Mouse (Mus musculus) MEL (cell line): ENCODE results near the gene 4930432M17Rik. TPM values are rescaled to one million over a fixed set of nuclear protein-coding genes. Genes with fewer than 3 reads are reported as not detected.
A peak's percentile ranks its signal among the peaks of the same experiment; 100 is the strongest.

Source experiments
- DNase-seq: peaks from one replicate; pipeline ENCODE4 v3.0.0; 2011; ENCODE audit warnings: low read depth, low spot score
- H3K27ac ChIP-seq: 2 replicates; pipeline ENCODE4 v1.5.1; 2012; ENCODE audit warnings: low read depth, mild to moderate bottlenecking, control low read depth, low read length, moderate library complexity; ENCODE audit not compliant: control insufficient read depth
- H3K27me3 ChIP-seq, 2 experiments: fragments of 150-350 bp in 1 of 2; sonication (generic) in 1 of 2; 2 replicates each; pipeline ENCODE4 v1.6.1; 2012; ENCODE audit warnings: low read length in 2 of 2, mild to moderate bottlenecking in 2 of 2, improper control_type of control experiment in 1 of 2, moderate library complexity in 1 of 2; ENCODE audit not compliant: insufficient read depth in 2 of 2, control insufficient read depth in 1 of 2
- H3K36me3 ChIP-seq, 2 experiments: 2 replicates each; pipeline ENCODE4 v1.6.1; 2012 to 2014; ENCODE audit warnings: low read length in 2 of 2, improper control_type of control experiment in 1 of 2, inconsistent platforms in 1 of 2, mild to moderate bottlenecking in 1 of 2; ENCODE audit not compliant: insufficient read depth in 2 of 2, control insufficient read depth in 1 of 2
- H3K4me1 ChIP-seq, 2 experiments: fragments of 150-350 bp in 1 of 2; sonication (generic) in 1 of 2; 2 replicates each; pipeline ENCODE4 v1.6.1; 2012; ENCODE audit warnings: low read length in 2 of 2, improper control_type of control experiment in 1 of 2, mild to moderate bottlenecking in 1 of 2; ENCODE audit not compliant: insufficient read depth in 2 of 2, control insufficient read depth in 1 of 2
- H3K4me3 ChIP-seq, 2 experiments: fragments of 150-350 bp in 1 of 2; sonication (generic) in 1 of 2; 2 replicates each; pipeline ENCODE4 v1.5.1; 2012; ENCODE audit warnings: low read depth in 2 of 2, low read length in 2 of 2, mild to moderate bottlenecking in 2 of 2, moderate library complexity in 2 of 2, control low read depth in 1 of 2, improper control_type of control experiment in 1 of 2; ENCODE audit not compliant: control insufficient read depth in 1 of 2, insufficient read depth in 1 of 2
- H3K79me2 ChIP-seq: 2 replicates; pipeline ENCODE4 v1.6.1; 2012; ENCODE audit warnings: mild to moderate bottlenecking, low read length, moderate library complexity; ENCODE audit not compliant: control insufficient read depth, poor library complexity, insufficient read depth
- H3K9ac ChIP-seq: 2 replicates; pipeline ENCODE4 v1.6.1; 2012; ENCODE audit warnings: low read depth, mild to moderate bottlenecking, control low read depth, low read length, moderate library complexity; ENCODE audit not compliant: control insufficient read depth, poor library complexity, severe bottlenecking
- H3K9me3 ChIP-seq: fragments of 150-350 bp; sonication (generic); replicated peaks from 2 replicates; pipeline ENCODE4 v1.6.1; 2012; ENCODE audit warnings: mild to moderate bottlenecking, low read length, improper control_type of control experiment, moderate library complexity; ENCODE audit not compliant: insufficient read depth
- CTCF ChIP-seq, 3 experiments: IDR thresholded peaks in 2 of 3; conservative IDR thresholded peaks in 1 of 3; 2 replicates each; pipeline ENCODE4 v1.5.1; 2011 to 2012; ENCODE audit warnings: low read length in 3 of 3, low read depth in 2 of 3, mild to moderate bottlenecking in 2 of 3, improper control_type of control experiment in 1 of 3, inconsistent platforms in 1 of 3, mixed read lengths in 1 of 3, moderate library complexity in 1 of 3; ENCODE audit not compliant: control insufficient read depth in 1 of 3, insufficient read depth in 1 of 3, poor library complexity in 1 of 3, severe bottlenecking in 1 of 3
- E2F4 ChIP-seq: IDR thresholded peaks from 2 replicates; pipeline ENCODE4 v1.6.1; 2011; ENCODE audit warnings: low read depth, low read length, improper control_type of control experiment, borderline replicate concordance
- ELF1 ChIP-seq: IDR thresholded peaks from 2 replicates; pipeline ENCODE4 v1.6.1; 2014; ENCODE audit warnings: low read depth, mild to moderate bottlenecking, inconsistent platforms, low read length, improper control_type of control experiment, moderate library complexity
- GABPA ChIP-seq: IDR thresholded peaks from 2 replicates; pipeline ENCODE4 v1.6.1; 2012; ENCODE audit warnings: low read depth, mild to moderate bottlenecking, inconsistent platforms, low read length, improper control_type of control experiment, moderate library complexity
- KAT2A ChIP-seq: conservative IDR thresholded peaks from 2 replicates; pipeline ENCODE4 v1.6.1; 2012; ENCODE audit warnings: low read depth, low read length, improper control_type of control experiment, inconsistent platforms
- MAFK ChIP-seq: IDR thresholded peaks from 2 replicates; pipeline ENCODE4 v1.6.1; 2011; ENCODE audit warnings: low read depth, mild to moderate bottlenecking, low read length, improper control_type of control experiment, borderline replicate concordance
- MAZ ChIP-seq: IDR thresholded peaks from 2 replicates; pipeline ENCODE4 v1.6.1; 2012; ENCODE audit warnings: low read depth, mild to moderate bottlenecking, inconsistent platforms, low read length, improper control_type of control experiment
- MXI1 ChIP-seq: IDR thresholded peaks from 2 replicates; pipeline ENCODE4 v1.6.1; 2011; ENCODE audit warnings: mild to moderate bottlenecking, low read depth, low read length, improper control_type of control experiment
- MYB ChIP-seq: IDR thresholded peaks from 2 replicates; pipeline ENCODE4 v1.6.1; 2011; ENCODE audit warnings: mild to moderate bottlenecking, low read depth, low read length, improper control_type of control experiment
- MYC ChIP-seq: IDR thresholded peaks from 2 replicates; pipeline ENCODE4 v1.6.1; 2011; ENCODE audit warnings: low read depth, mild to moderate bottlenecking, low read length, improper control_type of control experiment, moderate library complexity
- NRF1 ChIP-seq: IDR thresholded peaks from 2 replicates; pipeline ENCODE4 v1.6.1; 2014; ENCODE audit warnings: low read depth, mild to moderate bottlenecking, inconsistent platforms, low read length, improper control_type of control experiment, moderate library complexity; ENCODE audit not compliant: poor library complexity, insufficient read depth, severe bottlenecking
- SMC3 ChIP-seq: IDR thresholded peaks from 2 replicates; pipeline ENCODE4 v1.6.1; 2011; ENCODE audit warnings: low read depth, low read length, improper control_type of control experiment
- TAL1 ChIP-seq: IDR thresholded peaks from 2 replicates; pipeline ENCODE4 v1.6.1; 2012; ENCODE audit warnings: mild to moderate bottlenecking, inconsistent platforms, low read length, moderate library complexity, mixed read lengths
- TBP ChIP-seq: IDR thresholded peaks from 2 replicates; pipeline ENCODE4 v1.8.0; 2011; ENCODE audit warnings: low read depth, low read length, improper control_type of control experiment
- ZC3H11A ChIP-seq: IDR thresholded peaks from 2 replicates; pipeline ENCODE4 v1.6.1; 2012; ENCODE audit warnings: low read depth, mild to moderate bottlenecking, inconsistent platforms, low read length, improper control_type of control experiment
- polyA plus RNA-seq, 2 experiments: library from polyadenylated mRNA; stranded (reverse) in 1 of 2; unstranded in 1 of 2; fragments of >175 nt in 1 of 2; fragments of >200 nt in 1 of 2; gene quantifications; 2 replicates each; pipeline versions ENCODE4 v1.2.1 to v1.2.4; 2012; ENCODE audit warnings: low replicate concordance in 2 of 2, low read depth in 1 of 2; ENCODE audit not compliant: insufficient read length in 2 of 2, insufficient read depth in 1 of 2, missing spikeins in 1 of 2
- total RNA-seq: library from RNA; depleted of rRNA; stranded (reverse); fragments of 300-350 nt; gene quantifications from 2 replicates; pipeline ENCODE4 v1.2.3, GENCODE M21; 2012

4930432M17Rik gene
- total and polyA plus RNA-seq, 3 experiments, result not detected

DNA sequence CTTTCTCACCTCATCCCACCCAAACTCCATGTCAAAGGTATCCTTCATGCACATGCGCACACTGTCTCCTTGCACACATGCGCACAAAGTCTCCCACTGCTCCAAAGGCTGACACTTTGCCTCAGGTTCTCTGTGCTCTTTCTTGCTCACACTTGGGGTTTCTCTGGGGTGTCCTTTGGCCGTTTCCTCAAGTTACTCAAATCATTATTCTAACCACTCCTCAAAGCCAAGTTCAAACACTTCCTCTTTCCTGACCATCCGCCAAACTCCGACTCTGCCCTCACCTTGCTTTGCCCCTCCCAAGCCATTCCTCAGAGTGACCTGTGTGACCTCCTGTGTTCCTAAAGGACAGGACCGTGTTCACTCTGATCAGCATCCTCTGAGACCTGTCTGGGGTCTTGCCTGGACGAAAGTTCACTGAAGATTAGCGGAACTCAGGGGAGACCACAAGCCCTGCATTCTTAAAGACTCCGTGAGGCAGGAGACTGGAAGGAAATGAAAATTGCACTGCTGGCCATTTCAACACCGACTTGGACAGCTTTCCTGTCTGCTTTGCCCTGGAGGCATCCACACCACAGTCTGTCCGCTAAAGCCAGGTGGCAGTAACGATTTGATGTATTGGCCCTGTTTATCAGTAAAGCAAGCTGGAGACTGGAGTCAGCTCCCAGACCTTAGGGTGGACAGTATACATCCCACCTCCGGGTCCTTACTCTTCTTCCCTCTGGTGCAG is 22.6 kb downstream of the 4930432M17Rik start:
- no peak overlapping the region for H3K4me3 ChIP-seq
- no peaks in the 10 kb centered on the region for H3K9me3 ChIP-seq
- no peaks in the 10 kb centered on the region for H3K79me2 ChIP-seq
- TF ChIP-seq ZC3H11A (no peak), MXI1 (no peak), GABPA (no peak), KAT2A (no peak), MAZ (no peak)
- no peaks in the 10 kb centered on the region for H3K27me3 ChIP-seq
- H3K36me3 ChIP-seq, result peaks cover 0 to 2% of the 10 kb centered on the region in 2 experiments; a peak in 2 of 4 replicates
- DNase-seq, result no peak
- H3K4me1 ChIP-seq, result peaks cover 0 to 17% of the 10 kb centered on the region in 2 experiments; a peak in 1 of 4 replicates
- no peak overlapping the region for H3K27ac ChIP-seq
- H3K9ac ChIP-seq, result no peak overlapping the region

DNA sequence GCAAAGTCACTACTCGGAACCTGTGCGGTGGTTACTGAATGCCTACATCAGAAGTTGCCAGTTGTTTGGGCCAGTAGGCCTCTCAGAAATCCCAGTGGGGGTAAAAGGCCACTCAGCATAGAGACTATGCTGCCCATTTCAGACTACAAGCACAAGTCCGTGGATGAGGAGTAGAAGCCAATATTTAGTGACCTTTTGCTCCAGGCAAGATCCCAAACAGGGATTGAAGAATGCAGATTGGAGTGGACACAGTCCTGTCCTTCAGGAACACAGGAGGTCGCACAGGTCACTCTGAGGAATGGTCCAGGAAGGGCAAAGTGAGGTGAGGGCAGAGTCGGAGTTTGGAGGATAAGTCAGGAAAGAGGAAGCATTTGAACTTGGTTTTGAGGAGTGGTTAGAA is 23.2 kb downstream of the 4930432M17Rik start:
- Histone ChIP-seq H3K79me2 (no peaks in the 10 kb centered on the region), H3K4me1 (peaks cover 0 to 16% of the 10 kb centered on the region in 2 experiments; a peak in 1 of 4 replicates), H3K4me3 (no peak overlapping the region), H3K27ac (no peak overlapping the region), H3K27me3 (no peaks in the 10 kb centered on the region), H3K9me3 (no peaks in the 10 kb centered on the region), H3K36me3 (peaks cover 0 to 2% of the 10 kb centered on the region in 2 experiments; a peak in 2 of 4 replicates), H3K9ac (no peak overlapping the region)
- no peak for DNase-seq
- TF ChIP-seq MAZ (no peak), ELF1 (no peak), CTCF (IDR thresholded peaks at IDR 0.05 in 2 of 3, conservative IDR thresholded peaks at IDR 0.05 in 1 of 3; ENCODE audit: control insufficient read depth in 1 of 3, insufficient read depth in 1 of 3, low read depth in 2 of 3, low read length in 3 of 3, poor library complexity in 1 of 3, severe bottlenecking in 1 of 3) (no peak)

DNA sequence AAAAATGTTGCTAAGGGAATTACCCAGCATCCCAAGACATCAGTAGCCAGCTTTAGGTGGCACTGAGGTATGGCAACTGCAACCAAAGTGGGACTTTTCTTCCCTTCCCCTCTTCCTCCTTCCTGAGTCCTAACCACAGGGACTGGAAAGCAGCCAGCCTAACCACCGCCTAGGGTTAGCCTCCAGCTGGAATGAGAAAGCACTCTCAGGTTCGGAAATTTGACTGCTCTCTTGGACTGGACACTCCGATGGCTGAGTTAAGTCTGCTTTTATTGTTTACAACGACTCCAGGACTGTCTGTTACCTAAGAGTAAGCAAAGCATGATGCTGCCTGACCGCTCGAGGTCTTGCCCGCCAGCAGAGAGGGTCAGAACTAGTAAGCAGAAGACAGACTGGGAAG is 26.6 kb downstream of the 4930432M17Rik start:
- Histone ChIP-seq H3K9ac (no peak overlapping the region), H3K79me2 (no peaks in the 10 kb centered on the region), H3K4me3 (no peak overlapping the region), H3K27ac (no peak overlapping the region), H3K4me1 (peaks cover 0 to 7% of the 10 kb centered on the region in 2 experiments; a peak in 1 of 4 replicates), H3K9me3 (no peaks in the 10 kb centered on the region), H3K36me3 (no peaks in the 10 kb centered on the region), H3K27me3 (no peaks in the 10 kb centered on the region)
- peak; percentile 21 for DNase-seq
- TF ChIP-seq SMC3, result no peak
- TF ChIP-seq TAL1, result no peak
- TF ChIP-seq TBP, result no peak
- no peak for TF ChIP-seq MYC
- no peak for TF ChIP-seq MAFK
- TF ChIP-seq MYB, result no peak
- TF ChIP-seq E2F4, result no peak
- TF ChIP-seq NRF1, result no peak
